Mouse (Mus musculus) macrophage (primary cell): ENCODE results near the gene Gm20431. TPM values are rescaled to one million over a fixed set of nuclear protein-coding genes. Genes with fewer than 3 reads are reported as not detected.

Source experiments
- H3K27ac ChIP-seq: fragments of 350-480 bp; formaldehyde crosslinking; 2 replicates; pipeline ENCODE4 v1.9.0; 2021
- H3K36me3 ChIP-seq: fragments of 350-480 bp; formaldehyde crosslinking; 2 replicates; pipeline ENCODE4 v1.9.0; 2021; ENCODE audit errors: inconsistent target
- H3K4me3 ChIP-seq: fragments of 350-480 bp; formaldehyde crosslinking; 2 replicates; pipeline ENCODE4 v1.9.0; 2021; ENCODE audit errors: inconsistent target
- H3K79me2 ChIP-seq: fragments of 350-480 bp; formaldehyde crosslinking; 2 replicates; pipeline ENCODE4 v1.9.0; 2021; ENCODE audit errors: inconsistent target
- WGBS: methylation state at CpG from one replicate; pipeline ENCODE4 v1.1.7; 2026; ENCODE audit warnings: inconsistent platforms; ENCODE audit not compliant: missing documents; 5-methylcytosine and 5-hydroxymethylcytosine counted together
- polyA plus RNA-seq: library from polyadenylated mRNA; stranded (reverse); fragments of 250-400 nt; gene quantifications from 3 replicates; pipeline ENCODE4 v1.2.4, GENCODE M21; 2018; ENCODE audit warnings: inconsistent platforms

Gene Gm20431
- polyA plus RNA-seq, 1 experiment from 2014 or later, result not detected

- no peak overlapping the region for H3K4me3 ChIP-seq
- no peaks in the 10 kb centered on the region for H3K79me2 ChIP-seq
- H3K27ac ChIP-seq, result no peak overlapping the region
- H3K36me3 ChIP-seq, result no peaks in the 10 kb centered on the region
- 17% methylated on average over 8 of the region's 8 CpGs for WGBS
These were observed 99.2 kb downstream of the Gm20431 start for GRCm38 (mm10) chr2:167562101-167562500.

GRCm38 (mm10) chr2:167559413-167559812, 101.9 kb downstream of the Gm20431 start:
- 24% methylated on average over 27 of the region's 27 CpGs for WGBS
- H3K36me3 ChIP-seq, result no peaks in the 10 kb centered on the region
- no peak overlapping the region for H3K27ac ChIP-seq
- no peak overlapping the region for H3K4me3 ChIP-seq
- no peaks in the 10 kb centered on the region for H3K79me2 ChIP-seq

Other genes starting within 250 kb of the Gm20431 start
- gene Slc9a8, start 239.8 kb downstream of the Gm20431 start, polyA plus RNA-seq, result 16.4 to 30.0 TPM (median 19.1 TPM) in 3 replicates
- gene Rnf114, start 168.9 kb downstream of the Gm20431 start, polyA plus RNA-seq, result 48.9 to 118 TPM (median 85.7 TPM) in 3 replicates
- gene Spata2, start 168.6 kb downstream of the Gm20431 start, polyA plus RNA-seq, result 11.7 to 18.0 TPM (median 14.0 TPM) in 3 replicates
- not detected in 3 replicates for gene Snai1, start 123.3 kb downstream of the Gm20431 start, polyA plus RNA-seq
- 152 to 209 TPM (median 172 TPM) in 3 replicates for gene Ube2v1, start 29.4 kb downstream of the Gm20431 start, polyA plus RNA-seq
- gene Cebpb, start 27.4 kb upstream of the Gm20431 start, polyA plus RNA-seq, result 4.8 to 33.5 TPM (median 23.5 TPM) in 3 replicates
- gene Tmem189, start 28.3 kb upstream of the Gm20431 start, polyA plus RNA-seq, result 165 to 276 TPM (median 174 TPM) in 3 replicates